Mouse (Mus musculus) mesoderm, embryonic 11.5 days (tissue): ENCODE results near the gene Pdcd1lg2.

Source experiments
- DNase-seq: peaks from one replicate; pipeline ENCODE4 v3.0.0-alpha.2; 2012; ENCODE audit warnings: low read depth, low spot score

Pdcd1lg2 gene

DNA sequence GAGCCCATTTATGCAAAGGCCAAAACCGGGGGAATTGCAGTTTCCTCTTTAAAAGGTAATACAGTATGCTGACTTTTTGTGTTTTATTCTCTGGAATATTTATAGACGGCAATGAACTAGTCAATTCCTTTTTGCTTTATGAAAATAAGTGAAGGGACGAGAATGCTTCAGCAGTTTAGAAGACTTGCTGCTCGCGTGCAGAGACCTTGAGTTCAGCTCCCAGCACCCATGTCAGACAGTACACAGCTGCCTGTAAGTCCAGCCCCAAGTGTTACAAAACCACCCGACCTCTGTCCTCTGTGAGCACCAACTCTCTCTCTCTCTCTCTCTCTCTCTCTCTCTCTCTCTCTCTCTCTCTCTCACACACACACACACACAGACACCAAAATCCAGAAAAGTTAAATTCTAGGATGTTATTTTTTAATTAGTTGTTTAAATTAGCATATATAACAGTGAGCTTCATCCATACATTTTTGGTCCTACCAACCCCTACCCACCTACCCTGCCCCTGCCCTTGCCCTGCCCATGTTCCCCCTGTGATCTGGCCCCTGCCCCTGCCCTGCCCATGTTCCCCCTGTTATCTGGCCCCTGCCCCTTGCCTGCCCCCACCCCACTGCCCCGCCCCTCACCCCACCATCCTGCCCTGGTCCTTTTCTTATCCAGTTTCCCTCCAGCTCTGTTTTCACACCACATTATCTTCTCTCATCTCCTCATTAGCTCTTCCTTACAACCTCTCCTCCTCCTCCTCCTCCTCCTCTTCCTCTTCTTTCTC is 86.3 kb downstream of the Pdcd1lg2 start:
- no peak for DNase-seq

DNA sequence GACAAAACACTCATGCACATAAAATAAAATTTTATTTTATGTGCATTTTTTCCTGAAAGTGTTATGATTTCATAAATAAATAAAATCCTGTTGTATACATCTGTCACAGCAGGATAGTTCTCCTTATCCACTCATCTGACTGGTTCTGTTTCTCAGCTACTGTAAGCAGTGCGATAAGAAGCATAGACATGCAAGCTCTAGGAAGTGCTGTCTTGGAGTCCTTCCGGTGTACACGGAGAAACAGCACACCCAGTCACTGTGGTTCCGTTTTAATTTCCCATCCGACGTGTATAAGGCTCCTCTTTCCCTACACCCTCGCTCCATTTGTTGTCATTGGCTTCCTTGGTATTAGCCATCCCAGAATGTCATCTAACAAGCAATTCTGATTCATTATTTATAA is 87.2 kb downstream of the Pdcd1lg2 start:
- no peak for DNase-seq

GRCm38 (mm10) chr19:29498842-29499456 is 88.2 kb downstream of the Pdcd1lg2 start:
- DNase-seq = no peak

- no peak for DNase-seq
These were observed 89.6 kb downstream of the Pdcd1lg2 start for GRCm38 (mm10) chr19:29500333-29500732.

DNA sequence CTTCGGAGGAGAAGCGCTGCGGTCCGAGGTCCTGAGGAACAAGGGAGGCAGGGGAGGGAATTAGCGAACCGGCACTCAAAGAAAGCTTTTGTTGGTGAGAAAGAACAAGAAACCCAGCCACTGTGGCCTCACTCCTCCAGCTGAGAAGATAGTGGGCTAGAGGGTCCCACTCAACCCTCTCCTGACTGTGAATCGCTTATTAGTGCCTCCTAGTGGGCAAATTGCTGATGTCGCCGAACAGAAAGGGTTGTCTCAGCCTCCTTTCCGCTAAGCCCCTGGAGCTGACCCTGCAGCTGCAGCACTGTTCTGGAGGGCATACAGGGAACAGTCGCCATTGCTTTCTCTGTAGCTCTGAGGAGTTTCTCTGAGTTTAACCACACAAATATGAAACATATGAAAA is 90.4 kb downstream of the Pdcd1lg2 start:
- DNase-seq = peak; percentile 57

DNA sequence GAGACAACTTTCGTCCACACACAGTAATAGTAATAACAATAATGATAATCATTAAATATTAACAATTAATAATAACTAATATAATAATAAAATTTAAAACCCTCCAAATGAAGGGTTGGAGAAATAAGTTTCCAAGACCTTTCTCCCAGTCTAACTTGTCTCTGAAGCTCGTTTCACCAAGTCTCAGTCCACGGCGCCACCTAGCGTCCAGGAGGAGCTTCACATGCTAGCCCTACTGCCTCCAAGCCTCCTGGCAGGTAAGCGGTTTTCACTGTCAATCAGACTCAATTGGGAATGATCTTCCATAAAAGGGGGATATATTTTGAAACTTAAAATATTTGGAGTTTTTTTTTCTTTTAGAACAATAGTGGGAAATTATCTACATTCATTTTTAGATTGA is 90.8 kb downstream of the Pdcd1lg2 start:
- DNase-seq = peak; percentile 79

DNA sequence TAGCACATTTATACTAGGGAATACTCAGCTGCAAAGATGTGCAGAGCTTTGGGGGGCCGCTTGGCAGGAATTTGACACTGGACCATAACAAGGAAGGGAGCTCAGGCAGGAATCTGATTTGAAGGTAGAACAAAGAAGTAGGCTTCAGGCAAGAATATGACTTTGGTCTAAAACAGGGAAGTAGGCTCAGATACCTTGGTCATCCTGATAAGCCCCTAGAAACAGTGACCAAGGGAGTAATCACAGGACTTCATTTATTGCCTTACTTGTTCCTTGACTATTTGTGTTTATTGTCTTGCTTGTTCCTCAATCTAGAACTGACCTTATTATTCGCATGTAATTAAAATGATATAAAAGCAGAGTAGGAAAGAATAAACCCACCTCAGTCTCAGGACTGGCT is 93.4 kb downstream of the Pdcd1lg2 start:
- no peak for DNase-seq

DNA sequence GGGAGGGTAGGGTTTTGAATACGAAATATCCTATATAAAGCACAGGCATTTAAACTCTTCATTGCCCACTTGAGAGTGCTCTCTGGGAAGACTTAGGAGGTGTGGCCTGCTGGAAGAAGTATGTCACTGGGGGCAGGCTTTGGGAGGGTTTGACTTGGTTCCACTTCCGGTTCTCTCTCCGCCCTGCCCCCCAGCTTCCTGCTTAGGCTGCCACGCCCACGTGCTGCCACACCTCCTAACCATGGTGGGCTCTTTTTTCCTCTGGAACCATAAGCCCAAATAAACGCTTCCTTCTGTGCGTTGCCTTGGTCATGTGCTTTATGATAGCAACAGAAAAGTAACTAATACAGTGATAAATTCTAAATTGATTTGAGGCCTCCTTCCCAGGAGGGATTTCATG is 94.9 kb downstream of the Pdcd1lg2 start:
- DNase-seq = no peak

DNA sequence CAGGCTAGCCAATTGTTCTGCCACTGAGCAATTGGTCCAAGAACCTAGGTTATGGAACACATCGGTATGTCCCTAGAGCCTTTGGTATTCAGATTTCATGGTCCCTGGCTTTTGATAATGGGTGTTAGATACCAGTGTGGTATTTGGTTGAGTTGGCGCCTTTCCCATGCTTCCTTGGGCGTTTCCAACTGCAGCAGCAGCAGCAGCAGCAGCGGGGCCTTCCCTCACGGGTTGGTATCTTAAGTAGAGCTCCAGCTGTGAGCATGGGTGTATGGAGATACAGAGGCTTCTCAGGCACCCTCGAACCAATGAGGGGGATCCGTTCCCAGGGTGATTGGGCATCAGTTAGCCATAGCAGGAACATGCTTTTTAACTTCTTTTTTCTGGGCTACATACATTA is 97.5 kb downstream of the Pdcd1lg2 start:
- no peak for DNase-seq

DNA sequence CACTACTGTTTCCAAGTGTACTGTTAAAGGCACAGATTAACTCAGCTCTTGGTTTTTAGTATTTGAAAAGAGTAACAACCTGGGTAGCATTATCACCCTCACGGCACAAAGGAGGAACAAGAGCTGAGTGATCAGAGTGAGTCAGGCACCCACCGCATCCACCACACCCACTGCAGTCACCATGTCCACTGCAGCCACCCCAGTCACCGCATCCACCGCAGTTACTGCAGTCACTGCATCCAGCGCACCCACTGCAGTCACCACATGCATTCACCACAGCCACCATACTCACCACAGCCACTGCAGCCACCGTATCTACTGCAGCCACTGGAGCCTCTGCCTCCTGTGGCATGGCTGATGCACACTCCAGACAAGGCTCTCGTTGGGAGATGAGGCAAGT is 99.1 kb downstream of the Pdcd1lg2 start:
- no peak for DNase-seq

- no peak for DNase-seq
These were observed 101.1 kb downstream of the Pdcd1lg2 start for GRCm38 (mm10) chr19:29511826-29512225.

- peak; percentile 13 for DNase-seq
These were observed 102.5 kb downstream of the Pdcd1lg2 start for GRCm38 (mm10) chr19:29513111-29513766.

DNA sequence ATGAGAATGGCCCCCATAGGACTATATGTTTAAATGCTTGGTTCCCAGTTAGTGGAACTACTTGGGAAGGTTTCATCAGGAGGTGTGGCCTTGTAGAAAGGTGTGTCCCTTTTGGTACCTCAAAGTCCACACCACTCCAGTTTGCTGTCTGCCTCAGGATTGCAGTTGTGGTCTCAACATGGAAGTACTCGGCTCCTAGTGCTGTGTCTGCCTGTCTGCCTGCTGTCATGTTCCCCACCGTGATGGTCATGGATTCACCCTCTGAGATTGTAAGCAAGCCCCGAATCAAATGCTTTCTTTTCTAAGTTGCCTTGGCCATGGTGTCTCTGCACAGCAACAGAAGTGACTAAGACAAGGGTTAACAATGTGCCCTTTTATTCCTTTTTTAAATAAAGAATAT is 103.4 kb downstream of the Pdcd1lg2 start:
- no peak for DNase-seq

DNA sequence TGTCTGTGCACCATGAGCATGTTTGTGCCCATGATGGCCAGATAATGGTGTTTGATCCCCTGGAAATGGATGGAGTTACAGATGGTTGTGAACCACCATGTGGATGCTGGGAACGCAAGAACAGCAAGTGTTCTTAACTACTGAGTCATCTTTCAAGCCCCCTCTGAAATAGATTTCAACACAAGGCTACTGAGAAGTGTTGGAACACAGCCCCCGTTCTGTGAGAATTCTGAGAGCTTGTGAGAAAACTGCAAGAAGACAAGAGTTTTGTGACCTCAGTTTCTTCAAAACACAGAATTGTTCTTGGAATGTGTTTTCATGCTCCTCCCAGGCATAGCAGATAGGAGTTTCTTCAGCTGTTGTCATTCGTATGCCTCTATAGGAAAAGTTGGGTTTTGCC is 104.7 kb downstream of the Pdcd1lg2 start:
- no peak for DNase-seq

- DNase-seq = no peak
These were observed 105.3 kb downstream of the Pdcd1lg2 start for GRCm38 (mm10) chr19:29515991-29516390.

- DNase-seq = no peak
These were observed 107.7 kb downstream of the Pdcd1lg2 start for GRCm38 (mm10) chr19:29518409-29518808.

- DNase-seq = no peak
These were observed 108.2 kb downstream of the Pdcd1lg2 start for GRCm38 (mm10) chr19:29518922-29519321.
